Mouse (Mus musculus): ENCODE results near the gene Gpn2. TPM values are rescaled to one million over a fixed set of nuclear protein-coding genes. Genes with fewer than 3 reads are reported as not detected.

Gpn2 gene
- polyA plus RNA-seq, 2 experiments, result 10.0 to 15.2 TPM

DNA sequence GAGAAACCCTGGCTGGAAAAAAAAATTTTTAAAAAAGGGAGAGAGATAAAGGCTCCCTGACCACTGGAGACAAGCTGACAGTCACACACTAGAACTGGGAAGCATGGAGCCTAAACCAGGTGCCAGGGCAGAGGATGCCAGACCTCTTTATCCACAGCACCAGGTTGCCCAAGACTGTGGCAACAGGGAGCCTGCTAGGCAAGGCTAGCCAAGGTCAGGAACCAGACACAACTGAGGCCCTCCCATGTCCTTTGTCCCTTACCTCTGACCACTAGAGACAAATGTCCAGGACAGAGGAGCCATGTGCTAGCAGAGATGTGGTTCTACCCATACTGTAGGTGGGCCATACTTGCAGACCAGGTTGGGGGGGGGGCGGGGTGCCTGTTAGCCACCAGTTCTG is 32.1 kb upstream of the Gpn2 start:
- ATAC-seq (ENCODE audit: insufficient read depth) (no peak), DNase-seq (ENCODE audit: low read depth in 3 of 3, low spot score in 3 of 3) (no peak)
- Histone ChIP-seq H3K9me3 (ENCODE audit: control insufficient read depth, low read length) (no peaks in the 10 kb centered on the region), H3K27me3 (ENCODE audit: control insufficient read depth, insufficient read depth, low read length) (no peaks in the 10 kb centered on the region), H3K4me1 (replicated peaks; ENCODE audit: control insufficient read depth in 2 of 2, insufficient read depth in 2 of 2, low read length in 1 of 2) (peaks cover 0 to 14% of the 10 kb centered on the region in 2 experiments; a peak in 2 of 4 replicates), H3K36me3 (replicated peaks; ENCODE audit: control insufficient read depth, insufficient read depth, low read depth) (no peaks in the 10 kb centered on the region), H3K27ac (no peak overlapping the region), H3K9ac (replicated peaks) (no peak overlapping the region), H3K4me2 (ENCODE audit: low read depth) (no peak overlapping the region), H3K4me3 (ENCODE audit: insufficient read depth in 1 of 2, low read depth in 2 of 2, low read length in 2 of 2) (no peak overlapping the region)
- TF ChIP-seq CTCF (IDR thresholded peaks at IDR 0.05; ENCODE audit: low read depth), result no peak
- no peak for TF ChIP-seq EP300 (IDR thresholded peaks at IDR 0.05; ENCODE audit: low read depth)
- 56% methylated on average over 1 of the region's 1 CpGs for WGBS (ENCODE audit: insufficient replicate concordance)

DNA sequence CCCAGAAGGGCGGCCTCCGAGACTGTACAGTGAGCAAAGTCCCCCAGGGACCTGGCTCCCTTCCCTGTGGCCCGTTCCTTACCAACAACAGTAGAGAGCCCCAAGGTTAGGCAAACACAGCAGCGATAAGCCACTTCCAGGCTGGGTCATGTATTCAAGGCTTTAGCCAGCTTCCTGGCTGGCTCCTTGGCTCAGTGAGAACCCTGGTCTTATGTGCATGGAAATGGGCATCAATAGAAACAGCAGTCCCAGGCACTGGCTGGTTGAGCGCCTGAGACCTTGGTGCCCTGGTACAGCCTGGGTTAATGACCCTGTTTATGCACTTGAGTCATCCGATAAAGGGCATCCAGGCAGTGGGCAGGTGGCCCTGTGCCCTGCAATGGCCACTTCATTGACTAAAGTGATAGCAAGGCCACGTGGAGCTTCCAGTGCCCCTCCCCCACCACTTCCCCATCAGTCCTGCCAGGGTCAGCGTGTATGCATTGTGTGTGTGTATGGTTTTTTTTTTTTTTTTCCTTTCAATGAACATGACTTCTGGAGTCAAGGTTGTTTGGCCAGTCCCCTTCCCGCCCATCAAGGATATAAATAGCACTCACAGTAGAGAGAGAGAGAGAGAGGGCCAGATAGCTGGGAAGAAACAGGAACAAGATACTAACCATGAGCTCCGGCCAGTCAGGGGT is 31.3 kb upstream of the Gpn2 start, which contains the start of gene Nr0b2:
Nr0b2 (plus strand) TSS at position 609 of the 680 bp plus-strand sequence.
- Histone ChIP-seq H3K9me3 (ENCODE audit: control insufficient read depth, low read length) (no peaks in the 10 kb centered on the region), H3K27ac (no peak within 1 kb of the TSS), H3K27me3 (ENCODE audit: control insufficient read depth, insufficient read depth, low read length) (no peaks in the 10 kb centered on the region), H3K36me3 (replicated peaks; ENCODE audit: control insufficient read depth, insufficient read depth, low read depth) (no peaks in the 10 kb centered on the region), H3K4me2 (ENCODE audit: low read depth) (no peak within 1 kb of the TSS), H3K4me1 (replicated peaks; ENCODE audit: control insufficient read depth in 2 of 2, insufficient read depth in 2 of 2, low read length in 1 of 2) (peaks cover 0 to 14% of the 10 kb centered on the region in 2 experiments; a peak in 2 of 4 replicates), H3K9ac (replicated peaks) (no peak within 1 kb of the TSS), H3K4me3 (ENCODE audit: insufficient read depth in 1 of 2, low read depth in 2 of 2, low read length in 2 of 2) (no peak within 1 kb of the TSS)
- ATAC-seq (ENCODE audit: insufficient read depth) (no peak), DNase-seq (ENCODE audit: low read depth in 3 of 3, low spot score in 3 of 3) (no peak)
- no peak for TF ChIP-seq EP300 (IDR thresholded peaks at IDR 0.05; ENCODE audit: low read depth)
- TF ChIP-seq CTCF (IDR thresholded peaks at IDR 0.05; ENCODE audit: low read depth), result no peak
- WGBS (ENCODE audit: insufficient replicate concordance), result 44% methylated on average over 10 of the region's 10 CpGs

DNA sequence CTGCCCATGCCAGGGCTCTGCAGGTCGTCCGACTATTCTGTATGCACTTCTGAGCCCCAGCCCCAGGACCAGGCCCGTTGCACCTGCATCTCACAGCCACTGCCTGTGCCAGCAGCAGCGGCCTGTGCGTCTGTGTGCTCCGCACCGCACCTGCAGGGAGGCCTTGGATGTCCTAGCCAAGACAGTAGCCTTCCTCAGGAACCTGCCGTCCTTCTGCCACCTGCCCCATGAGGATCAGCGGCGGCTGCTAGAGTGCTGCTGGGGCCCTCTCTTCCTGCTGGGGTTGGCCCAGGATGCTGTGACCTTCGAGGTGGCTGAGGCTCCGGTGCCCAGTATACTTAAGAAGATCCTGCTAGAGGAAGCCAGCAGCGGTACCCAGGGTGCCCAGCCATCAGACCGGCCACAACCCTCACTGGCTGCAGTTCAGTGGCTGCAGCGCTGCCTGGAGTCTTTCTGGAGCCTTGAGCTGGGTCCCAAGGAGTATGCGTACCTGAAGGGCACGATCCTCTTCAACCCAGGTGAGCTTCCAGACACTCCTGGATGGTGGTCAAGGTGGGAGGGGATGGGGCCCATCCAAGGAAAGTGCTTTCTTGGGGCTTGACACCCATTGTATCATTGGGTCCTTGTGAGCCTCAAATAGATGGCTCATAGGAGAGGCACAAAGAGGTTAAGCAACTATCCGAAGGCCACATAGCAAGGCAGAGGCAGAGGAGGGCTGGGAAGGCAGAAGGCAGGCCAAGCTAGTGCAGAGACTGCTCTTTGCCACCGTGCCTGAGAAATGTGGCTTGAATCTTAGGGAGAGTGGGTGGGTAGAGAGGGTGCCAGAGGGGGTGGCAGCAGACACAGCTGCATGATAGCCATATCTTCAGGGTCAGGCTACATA is 30.5 kb upstream of the Gpn2 start:
- no peak overlapping the region for H3K4me3 ChIP-seq (ENCODE audit: insufficient read depth in 1 of 2, low read depth in 2 of 2, low read length in 2 of 2)
- no peaks in the 10 kb centered on the region for H3K27me3 ChIP-seq (ENCODE audit: control insufficient read depth, insufficient read depth, low read length)
- no peaks in the 10 kb centered on the region for H3K36me3 ChIP-seq (replicated peaks; ENCODE audit: control insufficient read depth, insufficient read depth, low read depth)
- H3K9me3 ChIP-seq (ENCODE audit: control insufficient read depth, low read length), result no peaks in the 10 kb centered on the region
- 42% methylated on average over 19 of the region's 19 CpGs for WGBS (ENCODE audit: insufficient replicate concordance)
- no peak overlapping the region for H3K4me2 ChIP-seq (ENCODE audit: low read depth)
- DNase-seq (ENCODE audit: low read depth in 3 of 3, low spot score in 3 of 3) (no peak), ATAC-seq (ENCODE audit: insufficient read depth) (no peak)
- no peak overlapping the region for H3K9ac ChIP-seq (replicated peaks)
- TF ChIP-seq EP300 (IDR thresholded peaks at IDR 0.05; ENCODE audit: low read depth) (no peak), CTCF (IDR thresholded peaks at IDR 0.05; ENCODE audit: low read depth) (no peak)
- no peak overlapping the region for H3K27ac ChIP-seq
- peaks cover 0 to 14% of the 10 kb centered on the region in 2 experiments; a peak in 2 of 4 replicates for H3K4me1 ChIP-seq (replicated peaks; ENCODE audit: control insufficient read depth in 2 of 2, insufficient read depth in 2 of 2, low read length in 1 of 2)

DNA sequence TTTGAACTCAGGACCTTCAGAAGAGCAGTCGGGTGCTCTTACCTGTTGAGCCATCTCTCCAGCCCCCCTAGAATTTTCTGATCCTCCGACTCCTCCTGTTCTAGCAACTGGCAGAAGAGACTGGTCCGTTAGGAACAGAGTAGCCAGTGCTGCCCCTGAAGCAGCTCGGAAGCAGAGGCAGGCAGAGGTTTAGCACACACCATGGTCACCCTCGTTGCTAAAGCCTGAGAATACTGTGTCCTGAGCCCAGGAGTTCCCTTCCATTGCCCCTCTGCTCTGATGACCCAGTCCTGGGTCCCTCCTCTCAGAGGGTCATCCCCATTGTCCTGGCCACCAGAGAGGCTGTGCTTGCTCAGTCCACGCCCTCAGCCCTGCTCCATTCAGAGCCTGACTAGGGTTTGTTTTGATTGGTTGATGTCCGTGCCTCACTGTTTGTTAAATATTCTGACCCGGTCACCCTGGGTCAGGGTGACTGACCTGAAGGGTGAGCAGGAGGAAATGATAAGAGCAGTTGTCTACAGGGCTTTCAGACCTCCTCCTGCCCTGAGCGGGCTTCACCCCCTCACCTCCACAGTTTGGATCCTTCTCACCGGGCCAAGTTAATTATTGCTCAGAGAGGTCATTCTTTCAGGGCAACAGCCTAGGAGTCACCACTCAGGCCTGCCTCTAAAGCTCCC is 27.0 kb upstream of the Gpn2 start:
- no peak overlapping the region for H3K27ac ChIP-seq
- peak; percentile 43 to 45 (median 44) for DNase-seq (ENCODE audit: low read depth in 3 of 3, low spot score in 3 of 3)

More for the DNA sequence above, 27.0 kb upstream of the Gpn2 start:
- H3K4me2 ChIP-seq (ENCODE audit: low read depth), result peak overlapping the region; percentile 15; the same call in 1 of the 2 replicates
- H3K4me1 ChIP-seq (replicated peaks; ENCODE audit: control insufficient read depth in 2 of 2, insufficient read depth in 2 of 2, low read length in 1 of 2), result peaks cover 0 to 13% of the 10 kb centered on the region in 2 experiments; a peak in 2 of 4 replicates
- H3K27me3 ChIP-seq (ENCODE audit: control insufficient read depth, insufficient read depth, low read length), result no peaks in the 10 kb centered on the region
- peak; percentile 87 for ATAC-seq (ENCODE audit: insufficient read depth)
- no peaks in the 10 kb centered on the region for H3K9me3 ChIP-seq (ENCODE audit: control insufficient read depth, low read length)
- no peak overlapping the region for H3K4me3 ChIP-seq (ENCODE audit: insufficient read depth in 1 of 2, low read depth in 2 of 2, low read length in 2 of 2)
- WGBS (ENCODE audit: insufficient replicate concordance), result 48% methylated on average over 10 of the region's 10 CpGs
- H3K36me3 ChIP-seq (replicated peaks; ENCODE audit: control insufficient read depth, insufficient read depth, low read depth), result no peaks in the 10 kb centered on the region
- no peak overlapping the region for H3K9ac ChIP-seq (replicated peaks)
- TF ChIP-seq EP300 (IDR thresholded peaks at IDR 0.05; ENCODE audit: low read depth), result no peak
- no peak for TF ChIP-seq CTCF (IDR thresholded peaks at IDR 0.05; ENCODE audit: low read depth)
